Mouse (Mus musculus): ENCODE results near the gene Tmem127. TPM values are rescaled to one million over a fixed set of nuclear protein-coding genes. Genes with fewer than 3 reads are reported as not detected.
"Not testable (repeated sequence)": the region's sequence is repeated elsewhere in the genome, so short reads cannot be mapped to it uniquely, and the experiment has no call there.

The Tmem127 gene
- polyA plus RNA-seq (2015; fragmentation: Nextera tagmentation; extraction: Ambion mirVana) = 10.0 and 11.4 TPM in 2 replicates

DNA sequence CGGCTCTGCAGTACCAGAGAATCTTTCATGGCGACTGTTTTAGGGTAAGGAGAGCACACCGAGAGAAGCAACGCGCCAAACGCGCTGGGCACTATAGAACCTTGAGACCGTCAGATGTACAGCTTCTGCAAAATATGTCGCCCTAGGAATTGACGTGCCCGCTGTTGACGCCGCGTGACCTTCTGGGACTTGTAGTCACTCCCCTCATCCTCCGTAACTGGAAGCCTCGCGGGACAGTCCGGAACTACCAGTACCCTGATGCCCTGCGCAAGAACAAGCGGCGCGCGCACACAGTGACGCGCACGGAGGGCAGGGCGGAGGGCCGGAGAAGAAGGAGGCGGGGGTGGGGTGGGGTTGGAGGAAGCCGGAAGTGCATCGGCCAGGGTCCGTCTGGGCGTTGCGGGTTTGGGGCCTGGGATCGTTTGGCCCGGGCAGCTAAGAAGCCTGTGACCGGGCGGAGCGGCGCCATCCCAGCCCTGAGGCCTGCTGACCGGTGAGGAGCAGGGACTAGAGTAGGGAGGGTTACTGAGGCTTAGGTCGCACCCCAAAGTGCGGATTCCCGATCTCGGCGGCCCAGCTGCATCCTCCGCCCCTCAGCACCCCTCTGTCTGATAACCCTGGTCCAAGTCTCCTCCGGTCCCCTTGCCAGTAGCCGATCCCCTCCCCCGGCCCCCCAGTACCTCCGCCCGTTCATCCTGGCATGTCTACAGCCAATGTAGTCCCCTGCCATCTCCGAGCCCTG, at the start of gene Tmem127, which contains the start of gene Ciao1:
TSS of gene Tmem127 (plus strand) at position 317 of the 742 bp plus-strand sequence.
TSS of gene Ciao1 (minus strand) at position 225 of the 742 bp plus-strand sequence.
- ATAC-seq = peak; percentile 99
- Histone ChIP-seq H3K36me3 (replicated peaks; ENCODE audit: insufficient read depth, low read length) (peaks cover 21% of the 10 kb centered on the region), H3K9me3 (ENCODE audit: low read length) (no peaks in the 10 kb centered on the region), H3K9ac (replicated peaks) (peak within 1 kb of the TSS; percentile 96), H3K4me1 (ENCODE audit: insufficient read depth) (peaks cover 27% of the 10 kb centered on the region), H3K4me2 (ENCODE audit: low read depth, low read length) (peak within 1 kb of the TSS; percentile 100), H3K4me3 (ENCODE audit: low read depth, low read length) (peak within 1 kb of the TSS; percentile 99), H3K27ac (ENCODE audit: low read depth) (peak within 1 kb of the TSS; percentile 91), H3K27me3 (ENCODE audit: insufficient read depth, low read length) (no peaks in the 10 kb centered on the region)
- DNase-seq = peak; percentile 99
- WGBS (ENCODE audit: insufficient replicate concordance) = under 1% methylated on average over 49 of the region's 53 CpGs
- 0 out of 2 replicates have a peak, but pooled peaks have one; percentile 16 for TF ChIP-seq EP300 (IDR thresholded peaks at IDR 0.05; ENCODE audit: low read depth)
- TF ChIP-seq CTCF (IDR thresholded peaks at IDR 0.05; ENCODE audit: low read depth) = 0 out of 2 replicates have a peak, but pooled peaks have one; percentile 11

DNA sequence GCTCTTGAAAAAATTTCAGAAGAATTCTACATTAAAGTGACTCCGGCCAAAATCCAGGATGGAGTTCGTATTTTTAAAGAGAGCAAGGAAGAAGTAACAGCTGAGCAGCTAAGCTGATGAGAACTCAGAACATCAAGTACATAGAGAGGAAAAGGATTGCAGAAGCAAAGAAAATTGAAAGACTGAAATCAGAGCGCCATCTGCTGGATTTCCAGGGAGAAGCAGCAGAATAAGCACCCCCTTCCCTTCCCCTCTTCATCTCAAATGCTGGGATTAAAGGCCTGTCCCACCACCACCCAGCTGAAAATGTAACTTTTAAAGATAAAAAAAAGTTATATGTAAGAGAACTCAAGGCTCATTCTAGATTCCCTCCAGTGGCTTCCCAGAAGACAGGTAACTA, 42.8 kb upstream of the Tmem127 start:
- no peaks in the 10 kb centered on the region for H3K9me3 ChIP-seq (ENCODE audit: low read length)
- no peak overlapping the region for H3K9ac ChIP-seq (replicated peaks)
- TF ChIP-seq EP300 (IDR thresholded peaks at IDR 0.05; ENCODE audit: low read depth) (no peak), CTCF (IDR thresholded peaks at IDR 0.05; ENCODE audit: low read depth) (peak; percentile 87)
- H3K4me2 ChIP-seq (ENCODE audit: low read depth, low read length) = no peak overlapping the region
- 27% methylated on average over 3 of the region's 3 CpGs for WGBS (ENCODE audit: insufficient replicate concordance)
- H3K4me1 ChIP-seq (ENCODE audit: insufficient read depth) = peaks cover 9% of the 10 kb centered on the region
- DNase-seq (peak; percentile 70), ATAC-seq (no peak)
- no peaks in the 10 kb centered on the region for H3K27me3 ChIP-seq (ENCODE audit: insufficient read depth, low read length)
- H3K4me3 ChIP-seq (ENCODE audit: low read depth, low read length) = no peak overlapping the region
- peaks cover 4% of the 10 kb centered on the region; the same call in 1 of the 2 replicates for H3K36me3 ChIP-seq (replicated peaks; ENCODE audit: insufficient read depth, low read length)
- no peak overlapping the region for H3K27ac ChIP-seq (ENCODE audit: low read depth)

DNA sequence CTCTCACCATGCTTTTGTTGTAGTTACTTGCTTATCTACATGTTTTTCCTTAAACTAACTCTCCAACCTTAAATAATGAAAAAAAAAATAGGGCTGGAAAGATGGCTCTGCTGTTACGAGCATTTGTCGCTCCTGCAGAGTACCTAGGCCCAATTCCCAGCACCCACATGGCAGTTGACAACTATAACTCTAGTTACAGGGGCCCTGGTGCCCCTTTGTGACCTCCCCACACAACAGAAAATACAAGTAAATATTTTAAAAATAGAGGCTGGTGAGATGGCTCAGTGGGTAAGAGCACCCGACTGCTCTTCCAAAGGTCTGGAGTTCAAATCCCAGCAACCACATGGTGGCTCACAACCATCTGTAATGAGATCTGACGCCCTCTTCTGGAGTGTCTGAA, 41.8 kb upstream of the Tmem127 start:
- peaks cover 14% of the 10 kb centered on the region for H3K36me3 ChIP-seq (replicated peaks; ENCODE audit: insufficient read depth, low read length)
- not testable (repeated sequence) for H3K4me1 ChIP-seq (ENCODE audit: insufficient read depth); H3K4me3 ChIP-seq (ENCODE audit: low read depth, low read length); DNase-seq; H3K27me3 ChIP-seq (ENCODE audit: insufficient read depth, low read length); H3K4me2 ChIP-seq (ENCODE audit: low read depth, low read length); H3K9ac ChIP-seq (replicated peaks); H3K9me3 ChIP-seq (ENCODE audit: low read length); H3K27ac ChIP-seq (ENCODE audit: low read depth); ATAC-seq
- 86% methylated on average over 4 of the region's 4 CpGs for WGBS (ENCODE audit: insufficient replicate concordance)

DNA sequence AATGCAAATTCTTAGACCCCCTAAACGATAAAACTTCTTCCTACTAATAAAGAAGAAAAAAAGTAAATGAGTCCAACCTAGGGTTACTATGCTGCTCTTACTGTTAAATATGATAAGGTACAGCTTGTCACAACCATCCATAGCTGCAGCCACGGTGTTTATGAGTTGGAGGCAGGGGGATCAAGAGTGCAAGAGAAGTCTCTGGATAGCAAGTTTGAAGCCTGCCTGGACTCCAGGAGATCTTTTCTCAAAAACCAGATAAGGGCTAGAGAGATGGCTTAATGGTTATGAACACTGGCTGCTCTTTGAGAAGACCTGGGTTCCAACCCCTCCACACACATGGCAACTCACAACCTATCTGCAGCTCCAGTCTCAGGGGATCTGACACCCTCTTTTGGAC, 40.8 kb upstream of the Tmem127 start:
- Histone ChIP-seq H3K9me3 (ENCODE audit: low read length) (no peaks in the 10 kb centered on the region), H3K27me3 (ENCODE audit: insufficient read depth, low read length) (no peaks in the 10 kb centered on the region), H3K4me3 (ENCODE audit: low read depth, low read length) (no peak overlapping the region), H3K4me1 (ENCODE audit: insufficient read depth) (peaks cover 9% of the 10 kb centered on the region), H3K9ac (replicated peaks) (no peak overlapping the region), H3K27ac (ENCODE audit: low read depth) (no peak overlapping the region), H3K36me3 (replicated peaks; ENCODE audit: insufficient read depth, low read length) (peaks cover 24% of the 10 kb centered on the region), H3K4me2 (ENCODE audit: low read depth, low read length) (no peak overlapping the region)
- WGBS (ENCODE audit: insufficient replicate concordance) = 84% methylated on average over 2 of the region's 2 CpGs
- ATAC-seq (no peak), DNase-seq (no peak)
- no peak for TF ChIP-seq CTCF (IDR thresholded peaks at IDR 0.05; ENCODE audit: low read depth)
- no peak for TF ChIP-seq EP300 (IDR thresholded peaks at IDR 0.05; ENCODE audit: low read depth)

DNA sequence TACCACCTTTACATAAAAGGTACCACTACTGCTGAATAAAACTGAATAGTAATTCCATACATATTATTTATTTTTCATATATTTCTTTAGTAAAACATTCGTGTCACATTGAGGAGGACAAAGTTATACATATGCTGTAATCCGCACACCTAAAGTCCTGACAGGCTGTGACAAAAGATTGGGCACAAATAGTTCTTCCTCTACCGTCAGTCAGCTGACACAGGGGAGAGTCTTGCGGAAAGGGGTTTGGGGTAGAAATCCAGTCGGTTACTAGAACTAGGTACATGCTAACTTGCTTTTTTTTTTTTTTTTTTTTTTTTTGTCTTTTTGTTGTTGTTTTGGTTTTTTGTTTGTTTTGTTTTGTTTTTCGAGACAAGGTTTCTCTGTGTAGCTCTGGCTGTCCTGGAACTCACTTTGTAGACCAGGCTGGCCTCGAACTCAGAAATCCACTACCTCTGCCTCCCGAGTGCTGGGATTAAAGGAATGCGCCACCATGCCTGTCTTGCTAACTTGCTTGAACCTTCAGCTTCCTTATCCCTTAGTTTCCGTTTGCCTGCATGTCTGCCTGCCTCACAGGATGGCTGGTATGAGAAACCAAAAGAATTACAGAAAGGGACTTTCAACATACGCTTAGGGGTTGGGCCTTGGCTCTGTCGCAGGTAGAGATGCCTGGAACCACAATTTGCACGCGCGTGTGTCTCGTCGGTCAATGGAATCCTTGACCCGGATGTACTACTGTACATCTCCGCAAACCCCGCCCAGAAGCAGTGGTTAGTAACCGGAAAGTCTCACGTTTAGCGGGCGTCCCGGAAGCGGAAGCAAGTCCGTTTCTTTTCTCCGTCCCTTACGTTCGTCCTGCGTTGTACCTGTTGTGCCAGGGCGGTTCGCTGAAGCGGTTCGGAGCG, 39.9 kb upstream of the Tmem127 start, which contains the start of the genes 1810024B03Rik and Snrnp200:
TSS of gene 1810024B03Rik (minus strand) at position 734 of the 905 bp plus-strand sequence.
TSS of gene Snrnp200 (plus strand) at position 840 of the 905 bp plus-strand sequence.
- H3K27ac ChIP-seq (ENCODE audit: low read depth) = peak within 1 kb of the TSS; percentile 85
- peak within 1 kb of the TSS; percentile 83 for H3K9ac ChIP-seq (replicated peaks)
- peaks cover 9% of the 10 kb centered on the region for H3K4me1 ChIP-seq (ENCODE audit: insufficient read depth)
- H3K27me3 ChIP-seq (ENCODE audit: insufficient read depth, low read length) = no peaks in the 10 kb centered on the region
- H3K4me3 ChIP-seq (ENCODE audit: low read depth, low read length) = peak within 1 kb of the TSS; percentile 93
- TF ChIP-seq CTCF (IDR thresholded peaks at IDR 0.05; ENCODE audit: low read depth) (no peak), EP300 (IDR thresholded peaks at IDR 0.05; ENCODE audit: low read depth) (peak; percentile 67; the same call in 1 of the 2 replicates)
- DNase-seq = peak; percentile 94
- H3K36me3 ChIP-seq (replicated peaks; ENCODE audit: insufficient read depth, low read length) = peaks cover 29% of the 10 kb centered on the region
- ATAC-seq = peak; percentile 97
- H3K4me2 ChIP-seq (ENCODE audit: low read depth, low read length) = peak within 1 kb of the TSS; percentile 82
- H3K9me3 ChIP-seq (ENCODE audit: low read length) = no peaks in the 10 kb centered on the region
- WGBS (ENCODE audit: insufficient replicate concordance) = 9% methylated on average over 36 of the region's 36 CpGs

DNA sequence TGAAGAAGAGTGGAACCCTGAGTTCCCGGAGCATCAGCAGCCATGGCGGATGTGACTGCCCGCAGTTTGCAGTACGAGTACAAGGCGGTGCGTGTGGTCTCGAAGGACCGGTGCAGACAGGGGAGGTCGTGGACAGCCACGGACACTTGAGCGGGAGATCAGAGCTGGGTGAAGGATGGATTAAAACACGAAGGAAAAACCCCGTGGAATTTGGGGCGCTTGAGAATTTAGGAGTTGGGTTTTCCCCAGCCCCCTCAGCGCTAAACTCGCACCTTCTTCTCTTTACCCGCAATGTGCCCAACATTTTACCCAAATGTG, 39.3 kb upstream of the Tmem127 start:
- Histone ChIP-seq H3K27me3 (ENCODE audit: insufficient read depth, low read length) (no peaks in the 10 kb centered on the region), H3K4me3 (ENCODE audit: low read depth, low read length) (peak overlapping the region; percentile 93), H3K4me2 (ENCODE audit: low read depth, low read length) (peak overlapping the region; percentile 82), H3K36me3 (replicated peaks; ENCODE audit: insufficient read depth, low read length) (peaks cover 34% of the 10 kb centered on the region), H3K4me1 (ENCODE audit: insufficient read depth) (peaks cover 9% of the 10 kb centered on the region), H3K27ac (ENCODE audit: low read depth) (peak overlapping the region; percentile 85), H3K9ac (replicated peaks) (peak overlapping the region; percentile 83), H3K9me3 (ENCODE audit: low read length) (no peaks in the 10 kb centered on the region)
- TF ChIP-seq CTCF (IDR thresholded peaks at IDR 0.05; ENCODE audit: low read depth) = no peak
- TF ChIP-seq EP300 (IDR thresholded peaks at IDR 0.05; ENCODE audit: low read depth) = no peak
- under 1% methylated on average over 17 of the region's 17 CpGs for WGBS (ENCODE audit: insufficient replicate concordance)
- ATAC-seq (no peak), DNase-seq (no peak)

Measured in liver, postnatal 0 days (tissue).